In the genomic region with DNA sequence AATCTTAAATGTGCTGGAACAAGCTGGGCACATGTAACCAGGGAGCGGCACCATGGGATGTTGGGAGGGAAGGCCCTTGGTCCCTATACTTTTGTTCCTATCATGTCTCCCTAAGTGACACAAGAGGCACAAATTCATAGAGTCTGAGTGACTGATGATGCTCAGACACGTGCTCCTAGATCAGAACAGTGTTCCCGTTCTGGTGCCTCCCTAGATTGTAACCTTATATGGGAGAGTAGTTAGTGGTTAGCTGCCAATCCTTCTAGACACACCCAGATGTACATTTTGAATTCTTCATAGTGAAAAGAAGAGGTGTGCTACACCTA, we compare ENCODE assay signal across 8 mouse cellular contexts. TPM values are rescaled to one million over a fixed set of nuclear protein-coding genes. Genes with fewer than 3 reads are reported as not detected.
DNase-seq lines count a peak whose midpoint lies in the region; ATAC-seq and TF ChIP-seq lines count a peak whose summit lies in the region.

No protein-coding gene starts in this region.

- H3K9me3 ChIP-seq in kidney, embryonic 16.5 days (ENCODE audit: low read length) = no peaks in the 10 kb centered on the region
- H3K9me3 ChIP-seq in embryonic facial prominence, embryonic 10.5 days = no peaks in the 10 kb centered on the region
- H3K9me3 ChIP-seq in midbrain, postnatal 0 days (ENCODE audit: low read length) = no peaks in the 10 kb centered on the region

- H3K27me3 ChIP-seq in kidney, embryonic 16.5 days (ENCODE audit: insufficient read depth, low read length) = no peaks in the 10 kb centered on the region; the same call in 1 of the 2 replicates
- H3K27me3 ChIP-seq in embryonic facial prominence, embryonic 10.5 days (replicated peaks; ENCODE audit: low read depth, poor library complexity, severe bottlenecking) = no peaks in the 10 kb centered on the region
- no peaks in the 10 kb centered on the region for H3K27me3 ChIP-seq in midbrain, postnatal 0 days (ENCODE audit: insufficient read depth, low read length)

- peak overlapping the region; percentile 60 for H3K4me3 ChIP-seq in kidney, embryonic 16.5 days (ENCODE audit: low read length)
- H3K4me3 ChIP-seq in embryonic facial prominence, embryonic 10.5 days = peak overlapping the region; percentile 68
- H3K4me3 ChIP-seq in midbrain, postnatal 0 days (ENCODE audit: low read depth, low read length) = peak overlapping the region; percentile 49

- ATAC-seq in kidney, embryonic 16.5 days (ENCODE audit: low FRiP score, low TSS enrichment) = peak; percentile 60
- ATAC-seq in inflammation-experienced regulatory T-cells, adult 6 months = peak; percentile 4
- peak; percentile 65 for ATAC-seq in midbrain, postnatal 0 days (ENCODE audit: low FRiP score)

- H3K4me1 ChIP-seq in kidney, embryonic 16.5 days (ENCODE audit: insufficient read depth, low read length) = peaks cover 3% of the 10 kb centered on the region; the same call in 1 of the 2 replicates
- H3K4me1 ChIP-seq in embryonic facial prominence, embryonic 10.5 days = no peaks in the 10 kb centered on the region; the same call in 1 of the 2 replicates
- H3K4me1 ChIP-seq in midbrain, postnatal 0 days (ENCODE audit: insufficient read depth, low read length) = no peaks in the 10 kb centered on the region

- TF ChIP-seq CTCF in midbrain, postnatal 0 days (IDR thresholded peaks at IDR 0.05) = no peak

- peak overlapping the region; percentile 59 for H3K9ac ChIP-seq in kidney, embryonic 16.5 days (replicated peaks; ENCODE audit: low read length)
- H3K9ac ChIP-seq in midbrain, postnatal 0 days (replicated peaks; ENCODE audit: low read length, poor library complexity, severe bottlenecking) = peak overlapping the region; percentile 33; the same call in 1 of the 2 replicates

- 0 out of 2 replicates have a peak, but pooled peaks cover 5% of the 10 kb centered on the region for H3K36me3 ChIP-seq in kidney, embryonic 16.5 days (ENCODE audit: insufficient read depth, low read length)
- peaks cover 18% of the 10 kb centered on the region for H3K36me3 ChIP-seq in embryonic facial prominence, embryonic 10.5 days (replicated peaks)
- H3K36me3 ChIP-seq in midbrain, postnatal 0 days (ENCODE audit: insufficient read depth, low read length) = no peaks in the 10 kb centered on the region; the same call in 1 of the 2 replicates

- peak overlapping the region; percentile 56 for H3K4me2 ChIP-seq in kidney, embryonic 16.5 days (replicated peaks; ENCODE audit: low read depth, low read length)
- H3K4me2 ChIP-seq in midbrain, postnatal 0 days (ENCODE audit: low read depth, low read length, poor library complexity, severe bottlenecking) = peak overlapping the region; percentile 45

- WGBS in kidney, embryonic 16.5 days = 35% methylated on average over 3 of the region's 3 CpGs
- WGBS in embryonic facial prominence, embryonic 10.5 days = 32% methylated on average over 3 of the region's 3 CpGs
- WGBS in midbrain, postnatal 0 days = 15% methylated on average over 3 of the region's 3 CpGs

- DNase-seq in kidney, postnatal 10 days = no peak
- peak; percentile 23 for DNase-seq in embryonic facial prominence, embryonic 10.5 days (ENCODE audit: low spot score)
- DNase-seq in midbrain, postnatal 0 days (ENCODE audit: low spot score) = no peak
- no peak for DNase-seq in embryo, embryonic 10.5 days (ENCODE audit: low spot score)
- no peak for DNase-seq in layer of hippocampus, adult 8-10 months (ENCODE audit: low spot score in 2 of 2)
- DNase-seq in natural killer cell, adult 2 months (ENCODE audit: low spot score in 2 of 2) = no peak

- H3K27ac ChIP-seq in kidney, embryonic 16.5 days (ENCODE audit: low read length) = peak overlapping the region; percentile 95
- peak overlapping the region; percentile 92 for H3K27ac ChIP-seq in embryonic facial prominence, embryonic 10.5 days (replicated peaks)
- peak overlapping the region; percentile 93 for H3K27ac ChIP-seq in midbrain, postnatal 0 days (ENCODE audit: low read depth, low read length)

RNA-seq across cellular contexts. Expression of gene Rpl10, which starts 0.9 kb away (rescaled TPM):
- 610 and 782 TPM in 2 replicates for polyA plus RNA-seq in kidney, embryonic 16.5 days (2015; fragmentation: Nextera tagmentation; extraction: Ambion mirVana)
- polyA plus RNA-seq in embryonic facial prominence, embryonic 10.5 days (2016; fragmentation: Nextera tagmentation; extraction: Ambion mirVana) = 846 and 850 TPM in 2 replicates
- 1,000 to 10,000 TPM in 1 of 3 experiments, 100 to 1,000 TPM in 2; 478 to 1,649 (median 679) TPM for polyA plus RNA-seq in inflammation-experienced regulatory T-cells, adult 6 months (2017; shearing (Covaris generic))
- total RNA-seq in midbrain, postnatal 0 days (2014; rRNA removed) = 2,035 and 2,080 TPM in 2 replicates
- 390 and 408 TPM in 2 replicates for polyA plus RNA-seq in midbrain, postnatal 0 days (2015; fragmentation: Nextera tagmentation; extraction: Ambion mirVana)
- 100 to 1,000 TPM; 106 to 243 (median 166) TPM for total RNA-seq in layer of hippocampus, adult 8-10 months (2022)

RNA-seq across cellular contexts. Expression of gene Taz, which starts 12.0 kb away (rescaled TPM):
- 97.2 and 103 TPM in 2 replicates for polyA plus RNA-seq in kidney, embryonic 16.5 days (2015; fragmentation: Nextera tagmentation; extraction: Ambion mirVana)
- polyA plus RNA-seq in embryonic facial prominence, embryonic 10.5 days (2016; fragmentation: Nextera tagmentation; extraction: Ambion mirVana) = 68.8 and 70.4 TPM in 2 replicates
- polyA plus RNA-seq in inflammation-experienced regulatory T-cells, adult 6 months (2017; shearing (Covaris generic)) = 10 to 100 TPM; 28.8 to 66.0 (median 58.8) TPM
- 44.4 and 49.2 TPM in 2 replicates for total RNA-seq in midbrain, postnatal 0 days (2014; rRNA removed)
- polyA plus RNA-seq in midbrain, postnatal 0 days (2015; fragmentation: Nextera tagmentation; extraction: Ambion mirVana) = 65.9 and 69.8 TPM in 2 replicates
- total RNA-seq in layer of hippocampus, adult 8-10 months (2022) = 10 to 100 TPM; 64.2 to 86.3 (median 75.9) TPM

RNA-seq across cellular contexts. Expression of gene Dnase1l1, which starts 12.4 kb away (rescaled TPM):
- 13.4 and 15.5 TPM in 2 replicates for polyA plus RNA-seq in kidney, embryonic 16.5 days (2015; fragmentation: Nextera tagmentation; extraction: Ambion mirVana)
- polyA plus RNA-seq in embryonic facial prominence, embryonic 10.5 days (2016; fragmentation: Nextera tagmentation; extraction: Ambion mirVana) = 4.2 and 4.7 TPM in 2 replicates
- polyA plus RNA-seq in inflammation-experienced regulatory T-cells, adult 6 months (2017; shearing (Covaris generic)) = 10 to 100 TPM; 17.0 to 35.0 (median 23.7) TPM
- 3.8 and 7.5 TPM in 2 replicates for total RNA-seq in midbrain, postnatal 0 days (2014; rRNA removed)
- polyA plus RNA-seq in midbrain, postnatal 0 days (2015; fragmentation: Nextera tagmentation; extraction: Ambion mirVana) = 3.0 and 3.3 TPM in 2 replicates
- 1 to 10 TPM; 2.9 to 7.3 (median 5.2) TPM for total RNA-seq in layer of hippocampus, adult 8-10 months (2022)

RNA-seq across cellular contexts. Expression of gene Emd, which starts 15.2 kb away (rescaled TPM):
- 25.6 and 26.5 TPM in 2 replicates for polyA plus RNA-seq in kidney, embryonic 16.5 days (2015; fragmentation: Nextera tagmentation; extraction: Ambion mirVana)
- polyA plus RNA-seq in embryonic facial prominence, embryonic 10.5 days (2016; fragmentation: Nextera tagmentation; extraction: Ambion mirVana) = 25.9 and 27.8 TPM in 2 replicates
- 10 to 100 TPM; 22.4 to 91.9 (median 32.8) TPM for polyA plus RNA-seq in inflammation-experienced regulatory T-cells, adult 6 months (2017; shearing (Covaris generic))
- 58.0 and 70.0 TPM in 2 replicates for total RNA-seq in midbrain, postnatal 0 days (2014; rRNA removed)
- 16.3 and 18.2 TPM in 2 replicates for polyA plus RNA-seq in midbrain, postnatal 0 days (2015; fragmentation: Nextera tagmentation; extraction: Ambion mirVana)
- 10 to 100 TPM; 33.0 to 42.3 (median 35.6) TPM for total RNA-seq in layer of hippocampus, adult 8-10 months (2022)

RNA-seq across cellular contexts. Expression of gene Flna, which starts 20.1 kb away (rescaled TPM):
- 331 and 364 TPM in 2 replicates for polyA plus RNA-seq in kidney, embryonic 16.5 days (2015; fragmentation: Nextera tagmentation; extraction: Ambion mirVana)
- 315 and 331 TPM in 2 replicates for polyA plus RNA-seq in embryonic facial prominence, embryonic 10.5 days (2016; fragmentation: Nextera tagmentation; extraction: Ambion mirVana)
- 100 to 1,000 TPM; 222 to 338 (median 279) TPM for polyA plus RNA-seq in inflammation-experienced regulatory T-cells, adult 6 months (2017; shearing (Covaris generic))
- 219 and 282 TPM in 2 replicates for total RNA-seq in midbrain, postnatal 0 days (2014; rRNA removed)
- polyA plus RNA-seq in midbrain, postnatal 0 days (2015; fragmentation: Nextera tagmentation; extraction: Ambion mirVana) = 52.8 and 54.8 TPM in 2 replicates
- total RNA-seq in layer of hippocampus, adult 8-10 months (2022) = 100 to 1,000 TPM in 1 of 4 experiments, 10 to 100 TPM in 3; 70.1 to 101 (median 86.8) TPM

Comparison
In these comparisons a context has a peak if more than half of its experiments do, and no peak if none do; other contexts are left out.
1. ATAC-seq: peak in every context shown above with its lines; median percentile 65 in midbrain, postnatal 0 days; 60 in kidney, embryonic 16.5 days; 4 in inflammation-experienced regulatory T-cells, adult 6 months.